Mouse (Mus musculus): ENCODE measurements around the gene Gm3404. TPM values are rescaled to one million over a fixed set of nuclear protein-coding genes. Genes with fewer than 3 reads are reported as not detected.

Gene Gm3404
- not detected in 2 replicates for polyA plus RNA-seq (2012; rRNA removed)

GRCm38 (mm10) chr5:146525501-146525900 lies at the start of gene Gm3404:
TSS of gene Gm3404 (plus strand) at chr5:146525801.

GRCm38 (mm10) chr5:146481665-146482064 lies 43.9 kb upstream of the Gm3404 start, which contains the start of gene Gm6408:
TSS of gene Gm6408 (plus strand) at chr5:146481965.

GRCm38 (mm10) chr5:146491063-146491462 lies 34.5 kb upstream of the Gm3404 start, which contains the start of gene Gm6370:
TSS of gene Gm6370 (plus strand) at chr5:146491363.

GRCm38 (mm10) chr5:146502099-146502498 lies 23.5 kb upstream of the Gm3404 start, which contains the start of gene 4930449I24Rik:
TSS of gene 4930449I24Rik (plus strand) at chr5:146502399.

GRCm38 (mm10) chr5:146513823-146514222 lies 11.8 kb upstream of the Gm3404 start, which contains the start of gene Gm3402:
TSS of gene Gm3402 (plus strand) at chr5:146514123.

GRCm38 (mm10) chr5:146537347-146537746 lies 11.7 kb downstream of the Gm3404 start, which contains the start of gene Gm3409:
TSS of gene Gm3409 (plus strand) at chr5:146537647.

GRCm38 (mm10) chr5:146555836-146556235 lies 30.2 kb downstream of the Gm3404 start, which contains the start of gene Gm3415:
TSS of gene Gm3415 (plus strand) at chr5:146556136.

Other genes starting within 250 kb of the Gm3404 start
- gene Wasf3, start 140.8 kb upstream of the Gm3404 start, polyA plus RNA-seq (2012; rRNA removed) = 18.0 and 19.2 TPM in 2 replicates
- 0.06 TPM in 1 of 2 replicates, not detected in the other for gene Gm6408, start 43.8 kb upstream of the Gm3404 start, polyA plus RNA-seq (2012; rRNA removed)
- gene Gm6370, start 34.4 kb upstream of the Gm3404 start, polyA plus RNA-seq (2012; rRNA removed) = not detected in 2 replicates
- gene 4930449I24Rik, start 23.4 kb upstream of the Gm3404 start, polyA plus RNA-seq (2012; rRNA removed) = not detected in 2 replicates
- gene Gm3402, start 11.7 kb upstream of the Gm3404 start, polyA plus RNA-seq (2012; rRNA removed) = not detected in 2 replicates
- gene Gm3409, start 11.8 kb downstream of the Gm3404 start, polyA plus RNA-seq (2012; rRNA removed) = not detected in 2 replicates
- gene Gm3415, start 30.3 kb downstream of the Gm3404 start, polyA plus RNA-seq (2012; rRNA removed) = not detected in 2 replicates
- 0.11 and 0.71 TPM in 2 replicates for gene Gpr12, start 59.4 kb downstream of the Gm3404 start, polyA plus RNA-seq (2012; rRNA removed)